Mouse (Mus musculus): ENCODE data around the gene Rab3a.

- no peak for TF ChIP-seq TCF12 (IDR thresholded peaks at IDR 0.05; ENCODE audit: insufficient read depth, poor library complexity, severe bottlenecking)
- no peak for TF ChIP-seq E2F4 (IDR thresholded peaks at IDR 0.05; ENCODE audit: insufficient read depth)
- TF ChIP-seq POLR2A (IDR thresholded peaks at IDR 0.05; ENCODE audit: insufficient read length, low read depth), result no peak
- TF ChIP-seq POLR2AphosphoS2 (IDR thresholded peaks at IDR 0.05; ENCODE audit: insufficient read length, low read depth), result no peak
- TF ChIP-seq MYOD1 (IDR thresholded peaks at IDR 0.05; ENCODE audit: control insufficient read depth in 1 of 3, insufficient read length in 2 of 3, low read depth in 2 of 3), result no peak
- TF ChIP-seq MYOG (IDR thresholded peaks at IDR 0.05; ENCODE audit: control insufficient read depth in 1 of 3, insufficient read depth in 1 of 3, insufficient read length in 2 of 3, low read depth in 2 of 3), result no peak
- no peak for TF ChIP-seq MAX (IDR thresholded peaks at IDR 0.05; ENCODE audit: low read depth)
- no peak for TF ChIP-seq USF1 (IDR thresholded peaks at IDR 0.05; ENCODE audit: low read depth)
- TF ChIP-seq CEBPB (IDR thresholded peaks at IDR 0.05; ENCODE audit: insufficient read depth, poor library complexity, severe bottlenecking), result no peak
- no peak for TF ChIP-seq REST (IDR thresholded peaks at IDR 0.05; ENCODE audit: insufficient read depth, insufficient read length)
- TF ChIP-seq SRF (IDR thresholded peaks at IDR 0.05; ENCODE audit: control insufficient read depth, insufficient read length, low read depth), result no peak
- no peak for TF ChIP-seq TCF3 (IDR thresholded peaks at IDR 0.05; ENCODE audit: insufficient read length, low read depth)
Measured at GRCm38 (mm10) chr8:70765838-70766570, 11.5 kb downstream of the Rab3a start.

Data from myocyte (in vitro differentiated cells).